Mouse (Mus musculus) neutrophil, adult 5-6 weeks (primary cell): ENCODE measurements around the gene Zfp839. TPM values are rescaled to one million over a fixed set of nuclear protein-coding genes. Genes with fewer than 3 reads are reported as not detected.

Source experiments
- total RNA-seq: library from RNA; stranded (forward); fragments of 200-1000 nt; gene quantifications from 2 replicates; pipeline ENCODE4 v1.2.3, GENCODE M21; 2017

Zfp839 gene
- total RNA-seq, 1 experiment from 2014 or later: 13.6 TPM

Other genes starting within 250 kb of the Zfp839 start
- 169 and 190 TPM in 2 replicates for gene Dync1h1, start 248.8 kb upstream of the Zfp839 start, total RNA-seq
- not detected in 2 replicates for gene 1700001K19Rik, start 167.6 kb upstream of the Zfp839 start, total RNA-seq
- gene Hsp90aa1, start 147.5 kb upstream of the Zfp839 start, total RNA-seq: 264 and 290 TPM in 2 replicates
- gene Wdr20, start 112.3 kb upstream of the Zfp839 start, total RNA-seq: 59.0 and 63.6 TPM in 2 replicates
- 0.25 and 0.70 TPM in 2 replicates for gene Mok, start 9.3 kb upstream of the Zfp839 start, total RNA-seq
- gene Cinp, start 38.9 kb downstream of the Zfp839 start, total RNA-seq: 25.8 and 26.6 TPM in 2 replicates
- 3.9 and 4.9 TPM in 2 replicates for gene Tecpr2, start 39.0 kb downstream of the Zfp839 start, total RNA-seq
- gene Ankrd9, start 128.8 kb downstream of the Zfp839 start, total RNA-seq: 2.1 and 3.0 TPM in 2 replicates
- gene Rcor1, start 189.1 kb downstream of the Zfp839 start, total RNA-seq: 25.9 and 29.7 TPM in 2 replicates